Mouse (Mus musculus) spleen, adult 2 months (tissue): Measurements from ENCODE around the gene Padi2.

Source experiments
- CTCF ChIP-seq: fragments of 200-500 bp; IDR thresholded peaks from 2 replicates; pipeline ENCODE4 v1.5.1; 2011; ENCODE audit warnings: mild to moderate bottlenecking, inconsistent platforms; ENCODE audit not compliant: insufficient read depth, insufficient read length, insufficient replicate concordance; ENCODE audit errors: extremely low read depth
- POLR2A ChIP-seq: fragments of 200-500 bp; IDR thresholded peaks from 2 replicates; pipeline ENCODE4 v1.6.1; 2011; ENCODE audit warnings: low read depth, low read length, inconsistent platforms

DNA sequence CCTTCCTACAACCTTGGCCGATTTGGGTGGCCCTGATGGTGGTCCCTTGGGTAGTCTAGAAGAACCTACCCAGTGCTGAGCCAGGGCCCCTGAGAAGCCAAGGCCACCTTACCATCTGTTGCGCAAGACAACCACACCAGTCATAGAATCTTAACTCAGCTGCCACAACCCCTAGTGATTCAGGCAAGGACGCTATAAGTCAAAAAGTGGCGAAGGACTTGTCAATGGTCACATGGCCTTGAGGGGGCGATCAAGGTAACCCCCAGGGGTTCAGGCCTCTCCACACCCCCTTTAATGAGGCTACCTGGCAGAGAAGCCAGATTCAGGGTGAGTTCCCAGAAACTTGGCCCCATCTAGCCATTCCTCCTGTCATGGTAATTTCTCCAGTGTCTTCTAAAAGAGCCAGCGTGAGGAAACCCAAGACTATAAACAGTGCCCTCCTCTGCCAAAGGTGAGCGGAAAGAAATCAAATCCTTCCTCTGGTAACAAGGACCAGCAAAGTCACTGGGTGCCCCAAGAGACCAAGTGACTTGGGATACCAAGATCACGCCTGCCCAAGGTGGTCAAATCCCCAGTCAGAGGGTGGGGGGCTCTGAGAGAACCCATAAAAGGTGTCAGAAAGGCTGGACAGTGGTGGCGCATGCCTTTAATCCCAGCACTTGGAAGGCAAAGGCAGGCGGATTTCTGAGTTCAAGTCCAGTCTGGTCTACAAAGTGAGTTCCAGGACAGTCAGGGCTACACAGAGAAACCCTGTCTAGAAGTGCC is 53.8 kb downstream of the Padi2 start:
- no peak for TF ChIP-seq CTCF
- no peak for TF ChIP-seq POLR2A
